Mouse (Mus musculus) E14TG2a.4 (cell line): ENCODE data around the gene Sec14l2.

ENCODE experiments used
- CTCF ChIP-seq: conservative IDR thresholded peaks from 2 replicates; pipeline ENCODE4 v1.5.1; 2014; ENCODE audit warnings: low read length
- NANOG ChIP-seq: IDR thresholded peaks from 2 replicates; pipeline ENCODE4 v1.6.1; 2014; ENCODE audit warnings: borderline replicate concordance, low read length, mixed read lengths
- POU5F1 ChIP-seq: IDR thresholded peaks from 2 replicates; pipeline ENCODE4 v1.6.1; 2014; ENCODE audit warnings: low read length, borderline replicate concordance

DNA sequence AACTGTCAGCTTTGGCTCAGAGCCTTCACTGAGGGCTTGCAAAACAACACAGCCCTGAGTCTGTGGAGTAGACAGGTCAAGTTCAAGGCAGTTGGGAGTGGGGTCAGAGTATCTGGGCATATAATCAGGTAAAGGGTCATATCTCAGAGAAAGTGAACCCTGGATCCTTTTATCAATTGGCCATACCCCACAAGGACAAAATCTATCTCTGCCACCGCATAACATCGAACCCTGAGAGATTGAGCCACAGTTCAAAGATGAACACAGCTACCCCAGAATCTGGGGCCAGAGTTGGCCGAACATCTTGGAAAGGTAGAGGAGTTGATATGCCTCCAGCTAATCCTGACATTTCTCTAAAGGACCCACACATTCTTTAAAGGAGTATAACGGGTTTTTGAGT, 11.2 kb downstream of the Sec14l2 start:
- TF ChIP-seq CTCF, result no peak
- TF ChIP-seq POU5F1, result no peak
- no peak for TF ChIP-seq NANOG
